Mouse (Mus musculus) G1E (cell line): ENCODE measurements around the gene Stard13.

Experiments
- CTCF ChIP-seq: IDR thresholded peaks from 2 replicates; pipeline ENCODE4 v1.5.1; 2012; ENCODE audit warnings: low read depth, low read length, inconsistent platforms, mixed read lengths
- GATA1 ChIP-seq: IDR thresholded peaks from 2 replicates; pipeline ENCODE4 v1.6.1; 2012; ENCODE audit warnings: borderline replicate concordance, low read length, inconsistent platforms, mixed read lengths
- TAL1 ChIP-seq: conservative IDR thresholded peaks from 2 replicates; pipeline ENCODE4 v1.6.1; 2012; ENCODE audit warnings: low read depth, low read length, inconsistent platforms, mixed read lengths

- TF ChIP-seq CTCF = no peak
- TF ChIP-seq TAL1 = no peak
- no peak for TF ChIP-seq GATA1
These were observed 177.2 kb downstream of the Stard13 start for GRCm38 (mm10) chr5:151056255-151056919.
